Mouse (Mus musculus): ENCODE results near the gene Dennd1c. TPM values are rescaled to one million over a fixed set of nuclear protein-coding genes. Genes with fewer than 3 reads are reported as not detected.

Dennd1c gene
- polyA plus RNA-seq, 1 experiment = 8.9 TPM

- H3K4me3 ChIP-seq (ENCODE audit: low read depth, low read length) = peak overlapping the region; percentile 26; the same call in 1 of the 2 replicates
- peak; percentile 7 for TF ChIP-seq CTCF (IDR thresholded peaks at IDR 0.05; ENCODE audit: low read depth, low read length)
- no peak for TF ChIP-seq POLR2A (IDR thresholded peaks at IDR 0.05; ENCODE audit: insufficient read depth, low read length)
Observed at GRCm38 (mm10) chr17:57099629-57100325, 21.5 kb upstream of the Dennd1c start.

GRCm38 (mm10) chr17:57098321-57098720, 20.0 kb upstream of the Dennd1c start:
- no peaks in the 10 kb centered on the region for H3K9me3 ChIP-seq (replicated peaks; ENCODE audit: control insufficient read depth, insufficient read depth, low read length, poor library complexity, severe bottlenecking)
- no peaks in the 10 kb centered on the region for H3K36me3 ChIP-seq (ENCODE audit: control insufficient read depth, insufficient read depth, low read length, poor library complexity, severe bottlenecking)
- H3K9ac ChIP-seq (ENCODE audit: low read depth, poor library complexity, severe bottlenecking) = no peak overlapping the region
- no peak overlapping the region for H3K4me3 ChIP-seq (ENCODE audit: low read depth, low read length)
- no peak overlapping the region for H3K27ac ChIP-seq (ENCODE audit: insufficient read depth, low read length)
- H3K27me3 ChIP-seq (ENCODE audit: control insufficient read depth, insufficient read depth, low read length, poor library complexity, severe bottlenecking) = no peaks in the 10 kb centered on the region
- peaks cover 3% of the 10 kb centered on the region for H3K4me1 ChIP-seq (ENCODE audit: control insufficient read depth, insufficient read depth, low read length)
- TF ChIP-seq POLR2A (IDR thresholded peaks at IDR 0.05; ENCODE audit: insufficient read depth, low read length) (no peak), EP300 (IDR thresholded peaks at IDR 0.05; ENCODE audit: insufficient read depth, low read depth, low read length) (no peak), CTCF (IDR thresholded peaks at IDR 0.05; ENCODE audit: low read depth, low read length) (no peak)

More at GRCm38 (mm10) chr17:57099629-57100325, 21.5 kb upstream of the Dennd1c start:
- H3K9ac ChIP-seq (ENCODE audit: low read depth, poor library complexity, severe bottlenecking) = no peak overlapping the region
- H3K9me3 ChIP-seq (replicated peaks; ENCODE audit: control insufficient read depth, insufficient read depth, low read length, poor library complexity, severe bottlenecking) = no peaks in the 10 kb centered on the region
- peaks cover 3% of the 10 kb centered on the region for H3K4me1 ChIP-seq (ENCODE audit: control insufficient read depth, insufficient read depth, low read length)
- no peaks in the 10 kb centered on the region for H3K36me3 ChIP-seq (ENCODE audit: control insufficient read depth, insufficient read depth, low read length, poor library complexity, severe bottlenecking)
- no peaks in the 10 kb centered on the region for H3K27me3 ChIP-seq (ENCODE audit: control insufficient read depth, insufficient read depth, low read length, poor library complexity, severe bottlenecking)
- H3K27ac ChIP-seq (ENCODE audit: insufficient read depth, low read length) = peak overlapping the region; percentile 22; the same call in 1 of the 2 replicates

- Histone ChIP-seq H3K36me3 (ENCODE audit: control insufficient read depth, insufficient read depth, low read length, poor library complexity, severe bottlenecking) (no peaks in the 10 kb centered on the region), H3K27me3 (ENCODE audit: control insufficient read depth, insufficient read depth, low read length, poor library complexity, severe bottlenecking) (no peaks in the 10 kb centered on the region), H3K4me1 (ENCODE audit: control insufficient read depth, insufficient read depth, low read length) (peaks cover 3% of the 10 kb centered on the region), H3K9ac (ENCODE audit: low read depth, poor library complexity, severe bottlenecking) (no peak overlapping the region), H3K9me3 (replicated peaks; ENCODE audit: control insufficient read depth, insufficient read depth, low read length, poor library complexity, severe bottlenecking) (no peaks in the 10 kb centered on the region), H3K27ac (ENCODE audit: insufficient read depth, low read length) (no peak overlapping the region), H3K4me3 (ENCODE audit: low read depth, low read length) (peak overlapping the region; percentile 56)
- peak; percentile 52; the same call in 1 of the 2 replicates for TF ChIP-seq EP300 (IDR thresholded peaks at IDR 0.05; ENCODE audit: insufficient read depth, low read depth, low read length)
- no peak for TF ChIP-seq POLR2A (IDR thresholded peaks at IDR 0.05; ENCODE audit: insufficient read depth, low read length)
- TF ChIP-seq CTCF (IDR thresholded peaks at IDR 0.05; ENCODE audit: low read depth, low read length) = peak; percentile 93
Observed at GRCm38 (mm10) chr17:57096623-57096920, 18.3 kb upstream of the Dennd1c start.

DNA sequence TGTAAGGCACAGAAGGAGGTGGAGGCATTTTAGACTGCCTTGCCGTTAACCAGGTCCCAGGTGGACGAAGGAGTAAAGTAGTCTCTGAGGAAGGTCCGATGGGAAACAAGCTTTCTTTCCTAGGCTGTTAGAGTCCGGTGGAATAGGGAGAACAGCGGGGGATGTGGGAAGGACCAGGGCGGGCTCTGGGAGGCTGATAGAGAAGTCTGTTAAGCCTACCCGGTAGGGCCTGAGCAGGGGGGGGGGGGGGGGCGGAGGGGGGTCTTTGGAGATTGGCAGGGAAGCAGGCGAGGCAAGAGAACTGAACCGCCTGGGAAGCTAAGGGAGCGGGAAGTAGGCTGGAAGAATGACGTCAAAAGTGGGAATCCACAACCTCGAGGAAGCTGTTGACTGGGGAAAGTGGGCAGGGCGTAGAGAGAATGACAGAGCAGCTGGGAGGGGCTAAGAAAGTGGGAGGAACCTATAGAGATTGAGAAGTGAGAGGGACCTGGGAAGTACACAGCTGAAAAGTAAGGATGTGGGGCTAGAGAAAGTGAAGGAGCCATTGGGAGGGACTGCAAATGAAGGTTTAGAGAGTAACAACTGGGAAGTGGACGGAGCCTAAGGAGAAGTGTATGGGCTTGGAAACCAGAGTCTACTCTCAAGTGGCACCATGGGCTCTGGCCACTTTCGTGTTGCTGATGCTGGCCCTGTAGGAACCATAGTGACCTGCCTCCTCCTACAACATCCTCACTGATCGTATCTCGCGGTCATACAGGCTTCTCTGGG, 17.7 kb upstream of the Dennd1c start:
- H3K36me3 ChIP-seq (ENCODE audit: control insufficient read depth, insufficient read depth, low read length, poor library complexity, severe bottlenecking) = no peaks in the 10 kb centered on the region
- H3K4me3 ChIP-seq (ENCODE audit: low read depth, low read length) = peak overlapping the region; percentile 56
- H3K9ac ChIP-seq (ENCODE audit: low read depth, poor library complexity, severe bottlenecking) = no peak overlapping the region
- no peak overlapping the region for H3K27ac ChIP-seq (ENCODE audit: insufficient read depth, low read length)
- H3K27me3 ChIP-seq (ENCODE audit: control insufficient read depth, insufficient read depth, low read length, poor library complexity, severe bottlenecking) = no peaks in the 10 kb centered on the region
- H3K9me3 ChIP-seq (replicated peaks; ENCODE audit: control insufficient read depth, insufficient read depth, low read length, poor library complexity, severe bottlenecking) = no peaks in the 10 kb centered on the region
- TF ChIP-seq EP300 (IDR thresholded peaks at IDR 0.05; ENCODE audit: insufficient read depth, low read depth, low read length) = no peak
- TF ChIP-seq POLR2A (IDR thresholded peaks at IDR 0.05; ENCODE audit: insufficient read depth, low read length) = no peak
- TF ChIP-seq CTCF (IDR thresholded peaks at IDR 0.05; ENCODE audit: low read depth, low read length) = no peak
- H3K4me1 ChIP-seq (ENCODE audit: control insufficient read depth, insufficient read depth, low read length) = peaks cover 3% of the 10 kb centered on the region

GRCm38 (mm10) chr17:57094222-57094621, 15.9 kb upstream of the Dennd1c start:
- no peaks in the 10 kb centered on the region for H3K36me3 ChIP-seq (ENCODE audit: control insufficient read depth, insufficient read depth, low read length, poor library complexity, severe bottlenecking)
- TF ChIP-seq CTCF (IDR thresholded peaks at IDR 0.05; ENCODE audit: low read depth, low read length) (no peak), POLR2A (IDR thresholded peaks at IDR 0.05; ENCODE audit: insufficient read depth, low read length) (no peak), EP300 (IDR thresholded peaks at IDR 0.05; ENCODE audit: insufficient read depth, low read depth, low read length) (no peak)
- H3K9ac ChIP-seq (ENCODE audit: low read depth, poor library complexity, severe bottlenecking) = no peak overlapping the region

More at GRCm38 (mm10) chr17:57094222-57094621, 15.9 kb upstream of the Dennd1c start:
- Histone ChIP-seq H3K27me3 (ENCODE audit: control insufficient read depth, insufficient read depth, low read length, poor library complexity, severe bottlenecking) (no peaks in the 10 kb centered on the region), H3K9me3 (replicated peaks; ENCODE audit: control insufficient read depth, insufficient read depth, low read length, poor library complexity, severe bottlenecking) (no peaks in the 10 kb centered on the region), H3K27ac (ENCODE audit: insufficient read depth, low read length) (no peak overlapping the region), H3K4me3 (ENCODE audit: low read depth, low read length) (no peak overlapping the region), H3K4me1 (ENCODE audit: control insufficient read depth, insufficient read depth, low read length) (peaks cover 3% of the 10 kb centered on the region)

Data from ES-Bruce4 (cell line).